Mouse (Mus musculus): ENCODE measurements at regions not wholly inside any gene's neighbourhood (a gene's known extent, or its start where the extent isn't known, plus 50 kb on each side); places are given as distances from the start of the nearest gene placed in this dataset.

DNA sequence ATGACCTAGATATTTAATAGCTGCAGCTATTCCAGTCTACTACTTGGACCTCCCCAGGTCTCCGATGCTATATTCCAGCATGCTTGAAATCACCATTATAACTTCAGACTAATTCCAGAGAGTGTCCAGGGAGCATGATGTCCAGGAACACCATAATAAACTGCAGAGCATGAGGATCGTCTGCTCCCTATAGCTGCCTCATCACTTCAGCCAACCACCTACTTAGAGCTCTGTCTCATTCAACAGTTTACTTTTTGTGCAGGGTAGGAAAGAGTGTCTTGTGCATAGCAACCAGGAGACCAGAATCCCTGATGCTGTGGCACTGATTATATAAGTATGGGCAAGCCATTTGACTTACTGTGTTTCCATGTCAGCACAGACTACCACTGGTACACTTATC, 379.2 kb upstream of the Mef2c start:
- DNase-seq (ENCODE audit: extremely low read depth), result no peak
- H3K9me3 ChIP-seq (replicated peaks; ENCODE audit: low read length), result no peaks in the 10 kb centered on the region
- H3K4me3 ChIP-seq (replicated peaks in 1 of 3; ENCODE audit: low read depth in 2 of 3, low read length in 2 of 3, poor library complexity in 1 of 3), result no peak overlapping the region
- TF ChIP-seq HCFC1 (IDR thresholded peaks at IDR 0.05; ENCODE audit: low read depth, low read length) (no peak), MAX (IDR thresholded peaks at IDR 0.05; ENCODE audit: low read length) (no peak), ZMIZ1 (IDR thresholded peaks at IDR 0.05; ENCODE audit: low read depth, low read length) (no peak), POLR2AphosphoS2 (IDR thresholded peaks at IDR 0.05; ENCODE audit: low read depth, low read length) (no peak), IRF4 (IDR thresholded peaks at IDR 0.05; ENCODE audit: low read depth, low read length) (no peak), USF2 (conservative IDR thresholded peaks at IDR 0.05; ENCODE audit: low read depth, low read length) (no peak), MXI1 (IDR thresholded peaks at IDR 0.05; ENCODE audit: low read depth, low read length) (no peak)
- no peak overlapping the region for H3K27ac ChIP-seq (ENCODE audit: insufficient read depth, low read depth)
- no peaks in the 10 kb centered on the region for H3K79me2 ChIP-seq (replicated peaks; ENCODE audit: control insufficient read depth, extremely low read depth, insufficient read depth, poor library complexity, severe bottlenecking)
- dilution Hi-C loops (cut with MboI; ENCODE audit: extremely low pct_ligation_motif_present, extremely low pct_unique_long_range_greater_than_20kb, low sequenced_read_pairs) (no loop called here), in situ Hi-C loops (cut with MboI; ENCODE audit: low pct_ligation_motif_present, low pct_unique_long_range_greater_than_20kb, low sequenced_read_pairs) (no loop called here)
- no peak overlapping the region for H3K4me2 ChIP-seq (ENCODE audit: insufficient read depth, low read depth, poor library complexity, severe bottlenecking)
- no peaks in the 10 kb centered on the region for H3K27me3 ChIP-seq (replicated peaks)
- H3K9ac ChIP-seq (ENCODE audit: insufficient read depth, low read depth), result no peak overlapping the region
- no peaks in the 10 kb centered on the region for H3K36me3 ChIP-seq (replicated peaks in 1 of 2; ENCODE audit: control insufficient read depth in 1 of 2, insufficient read depth in 1 of 2, low read length in 1 of 2)
- H3K4me1 ChIP-seq (ENCODE audit: control insufficient read depth in 1 of 2, insufficient read depth in 2 of 2), result no peaks in the 10 kb centered on the region

DNA sequence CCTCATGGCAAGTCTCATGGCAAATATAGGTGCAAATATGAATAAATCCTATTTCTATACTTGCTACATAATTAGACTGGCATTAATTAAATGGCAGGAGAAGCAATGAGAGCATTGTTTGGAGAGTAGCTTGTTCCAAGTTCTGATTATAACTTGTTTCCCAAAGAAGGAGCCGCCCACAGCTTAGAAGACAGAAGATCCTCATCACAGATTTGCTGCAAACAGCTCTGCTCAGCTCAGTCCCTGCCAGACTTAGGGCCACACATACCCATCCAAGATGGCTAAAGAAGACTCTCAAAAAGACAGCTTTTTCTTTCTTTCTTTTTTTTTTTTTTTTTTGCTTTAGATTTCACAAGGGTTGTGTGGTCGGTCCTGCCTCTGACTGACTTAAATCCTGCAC, 377.4 kb upstream of the Mef2c start:
- TF ChIP-seq NELFE (IDR thresholded peaks at IDR 0.05; ENCODE audit: low read depth, low read length) (no peak), HCFC1 (IDR thresholded peaks at IDR 0.05; ENCODE audit: low read depth, low read length) (no peak), USF1 (IDR thresholded peaks at IDR 0.05; ENCODE audit: low read depth, low read length) (no peak), EP300 (IDR thresholded peaks at IDR 0.05; ENCODE audit: low read length) (no peak), GABPA (IDR thresholded peaks at IDR 0.05; ENCODE audit: insufficient replicate concordance, low read depth, low read length) (no peak), TCF12 (IDR thresholded peaks at IDR 0.05; ENCODE audit: low read depth, low read length) (no peak), CTCF (conservative IDR thresholded peaks at IDR 0.05 in 1 of 2, IDR thresholded peaks at IDR 0.05 in 1 of 2; ENCODE audit: low read depth in 2 of 2, low read length in 2 of 2) (no peak), JUN (IDR thresholded peaks at IDR 0.05; ENCODE audit: insufficient read depth, low read depth, low read length) (no peak), JUND (conservative IDR thresholded peaks at IDR 0.05; ENCODE audit: low read depth, low read length) (no peak), UBTF (IDR thresholded peaks at IDR 0.05; ENCODE audit: low read depth, low read length) (no peak), NRF1 (IDR thresholded peaks at IDR 0.05; ENCODE audit: low read depth, low read length) (no peak), RCOR1 (conservative IDR thresholded peaks at IDR 0.05; ENCODE audit: low read depth, low read length) (no peak), E2F4 (IDR thresholded peaks at IDR 0.05; ENCODE audit: insufficient replicate concordance, low read depth, low read length) (no peak), KAT2A (IDR thresholded peaks at IDR 0.05; ENCODE audit: insufficient replicate concordance, low read length) (no peak), CHD2 (IDR thresholded peaks at IDR 0.05; ENCODE audit: low read length) (no peak), RAD21 (IDR thresholded peaks at IDR 0.05; ENCODE audit: low read depth, low read length) (no peak), ZMIZ1 (IDR thresholded peaks at IDR 0.05; ENCODE audit: low read depth, low read length) (no peak), POLR2A (IDR thresholded peaks at IDR 0.05; ENCODE audit: low read depth, low read length) (no peak), CHD1 (IDR thresholded peaks at IDR 0.05; ENCODE audit: low read depth, low read length) (no peak)
- in situ Hi-C loops (cut with MboI; ENCODE audit: low pct_ligation_motif_present, low pct_unique_long_range_greater_than_20kb, low sequenced_read_pairs) (no loop called here), dilution Hi-C loops (cut with MboI; ENCODE audit: extremely low pct_ligation_motif_present, extremely low pct_unique_long_range_greater_than_20kb, low sequenced_read_pairs) (no loop called here)
- Histone ChIP-seq H3K4me1 (ENCODE audit: control insufficient read depth in 1 of 2, insufficient read depth in 2 of 2) (no peaks in the 10 kb centered on the region), H3K9ac (ENCODE audit: insufficient read depth, low read depth) (no peak overlapping the region), H3K4me2 (ENCODE audit: insufficient read depth, low read depth, poor library complexity, severe bottlenecking) (no peak overlapping the region), H3K79me2 (replicated peaks; ENCODE audit: control insufficient read depth, extremely low read depth, insufficient read depth, poor library complexity, severe bottlenecking) (no peaks in the 10 kb centered on the region), H3K27ac (ENCODE audit: insufficient read depth, low read depth) (no peak overlapping the region), H3K9me3 (replicated peaks; ENCODE audit: low read length) (no peaks in the 10 kb centered on the region), H3K4me3 (replicated peaks in 1 of 3; ENCODE audit: low read depth in 2 of 3, low read length in 2 of 3, poor library complexity in 1 of 3) (no peak overlapping the region), H3K27me3 (replicated peaks) (no peaks in the 10 kb centered on the region), H3K36me3 (replicated peaks in 1 of 2; ENCODE audit: control insufficient read depth in 1 of 2, insufficient read depth in 1 of 2, low read length in 1 of 2) (no peaks in the 10 kb centered on the region)
- no peak for DNase-seq (ENCODE audit: extremely low read depth)
